Mouse (Mus musculus) right cerebral cortex, postnatal 36 days (tissue): ENCODE measurements around the gene Ces1a.

Source experiments
- DNase-seq, 2 experiments: peaks; one replicate each; pipeline ENCODE4 v3.0.0; 2022; ENCODE audit warnings: low spot score in 2 of 2, mixed read lengths in 1 of 2

Ces1a gene

DNA sequence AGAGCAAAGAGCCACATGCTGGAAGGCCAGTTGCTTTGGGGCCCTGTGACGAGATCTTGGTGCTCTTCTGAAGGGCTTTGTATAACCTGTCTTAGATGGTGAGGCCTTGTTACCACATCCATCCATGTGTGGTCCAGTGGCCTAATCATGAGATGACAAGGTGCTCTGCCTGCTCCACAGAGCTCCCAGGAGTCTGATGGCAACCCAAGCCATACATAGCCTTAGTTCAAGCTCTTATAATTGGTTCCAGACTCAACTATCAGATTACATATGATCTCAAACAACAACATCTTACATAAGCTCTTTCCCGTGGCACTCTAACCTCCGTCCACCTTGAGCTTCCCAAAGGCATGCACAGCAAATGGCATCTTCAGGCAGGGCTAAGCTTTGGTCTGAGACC is at the start of gene Ces1a:
TSS of gene Ces1a (minus strand) at position 101 of the 400 bp plus-strand sequence.
- DNase-seq = no peak

DNA sequence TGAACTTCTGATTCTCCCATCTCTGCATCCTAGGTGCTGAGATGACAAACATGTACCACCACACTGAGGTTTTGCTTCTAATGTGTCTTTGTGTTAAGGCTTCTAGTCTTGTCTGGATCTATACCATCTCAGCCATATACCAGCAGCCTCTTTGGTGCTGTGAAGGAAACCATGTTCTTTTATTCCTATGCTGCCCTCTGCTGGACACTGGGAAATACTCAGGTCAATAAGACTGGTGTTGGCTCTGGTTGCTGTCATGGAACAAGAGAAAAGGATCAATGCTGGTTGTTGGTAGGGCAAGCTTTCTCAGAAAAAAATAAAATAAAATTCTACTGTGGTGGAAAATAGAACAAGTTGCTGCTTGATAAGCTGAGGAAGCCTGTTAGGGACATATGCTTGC is 47.4 kb upstream of the Ces1a start:
- DNase-seq = peak; percentile 7 to 19

DNA sequence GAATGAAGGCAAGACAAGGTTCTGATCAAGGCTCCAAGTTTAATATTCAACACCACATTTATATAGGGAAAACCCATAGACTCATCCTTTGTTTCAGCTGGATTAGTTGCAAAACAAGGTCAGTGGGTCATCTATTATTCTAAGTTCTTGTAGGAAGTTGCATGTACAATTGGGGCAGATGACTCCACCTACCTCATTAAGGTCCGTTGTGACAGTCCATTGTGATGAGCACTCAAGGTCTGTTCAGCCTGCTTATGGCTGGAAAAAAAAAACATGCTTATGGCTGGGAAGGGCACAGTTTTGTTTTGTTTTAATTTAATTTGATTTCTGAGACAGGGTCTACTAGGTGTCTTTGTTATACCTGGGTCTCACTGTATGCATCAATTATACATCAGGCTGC is 43.3 kb upstream of the Ces1a start:
- no peak for DNase-seq

DNA sequence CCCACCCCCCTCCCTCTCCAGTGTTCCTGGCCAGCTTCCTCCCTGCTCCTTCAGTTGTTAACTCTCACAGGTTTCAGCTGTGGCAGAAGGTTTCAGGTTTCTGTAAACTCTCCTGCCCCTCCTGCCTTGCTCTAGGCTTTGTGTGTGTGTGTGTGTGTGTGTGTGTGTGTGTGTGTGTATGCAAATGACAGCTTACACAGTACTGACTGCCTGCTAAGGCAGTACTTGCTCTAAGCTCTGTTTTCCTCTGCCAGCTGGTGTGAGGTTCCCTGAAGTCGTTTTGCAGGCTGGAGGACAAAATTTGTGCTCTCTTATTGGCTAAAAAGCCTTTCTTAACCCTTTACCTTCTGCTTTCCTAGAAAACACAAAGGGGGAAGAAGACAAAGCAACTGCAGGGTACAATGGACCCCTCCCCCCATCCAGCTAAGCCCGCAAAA is 40.7 kb upstream of the Ces1a start:
- DNase-seq = no peak

DNA sequence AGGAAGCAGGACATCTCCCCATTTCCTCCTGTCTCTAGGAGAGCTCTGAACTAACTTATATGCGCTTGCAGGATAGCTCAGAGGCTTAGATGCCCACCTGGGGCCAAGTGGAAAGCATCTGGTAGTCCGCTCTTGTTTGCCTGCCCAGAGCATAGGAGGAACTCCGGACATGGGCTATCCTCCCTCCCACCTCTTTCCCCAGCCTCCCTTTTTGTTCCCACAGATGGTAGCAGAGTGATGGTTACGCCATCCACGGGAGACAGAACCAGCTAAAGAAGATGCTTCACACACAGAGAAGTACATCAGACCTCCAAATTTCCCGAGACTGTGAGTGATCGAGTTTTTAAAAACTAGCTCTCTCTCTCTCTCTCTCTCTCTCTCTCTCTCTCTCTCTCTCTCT is 40.2 kb upstream of the Ces1a start:
- no peak for DNase-seq

DNA sequence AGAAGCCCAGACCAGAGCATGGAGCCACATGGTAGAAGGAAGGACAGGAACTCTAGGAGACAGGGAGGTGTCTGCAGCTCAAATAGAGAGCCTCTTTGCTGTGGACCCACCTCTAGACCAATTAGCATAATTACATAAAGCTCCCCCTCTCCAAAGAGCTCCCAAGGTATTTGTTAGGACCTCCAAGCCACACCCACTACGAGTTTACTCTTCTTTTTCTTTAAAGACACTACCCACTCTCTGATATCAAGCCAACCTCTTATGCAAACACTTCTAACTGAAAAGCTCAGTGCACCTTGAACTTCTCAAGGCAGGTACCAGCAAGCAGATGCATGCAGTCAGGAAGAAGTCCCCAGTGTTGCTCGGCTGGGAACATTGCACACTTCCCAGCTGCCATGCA is 31.9 kb upstream of the Ces1a start, which contains the start of gene Ces1b:
TSS of gene Ces1b (minus strand) at position 131 of the 400 bp plus-strand sequence.
- DNase-seq = no peak

DNA sequence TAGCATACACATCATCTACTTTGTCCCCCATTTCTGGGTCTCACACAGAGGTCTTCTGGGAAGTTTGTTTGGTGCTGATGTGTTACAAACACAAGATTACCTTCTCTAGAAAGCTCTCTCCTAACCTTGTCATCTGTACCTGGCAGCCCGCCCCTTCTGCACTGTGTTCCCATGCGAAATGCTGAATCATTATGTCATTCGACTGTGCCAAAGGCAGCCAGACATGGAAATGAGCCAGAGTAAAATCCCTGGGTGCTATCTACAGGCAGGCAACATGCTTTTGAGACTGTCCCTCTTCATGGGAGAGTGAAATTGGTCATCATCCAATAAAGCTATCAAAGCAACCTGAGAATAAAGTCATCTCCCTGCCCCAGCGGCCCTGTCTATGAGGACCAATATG is 27.3 kb upstream of the Ces1a start:
- no peak for DNase-seq

DNA sequence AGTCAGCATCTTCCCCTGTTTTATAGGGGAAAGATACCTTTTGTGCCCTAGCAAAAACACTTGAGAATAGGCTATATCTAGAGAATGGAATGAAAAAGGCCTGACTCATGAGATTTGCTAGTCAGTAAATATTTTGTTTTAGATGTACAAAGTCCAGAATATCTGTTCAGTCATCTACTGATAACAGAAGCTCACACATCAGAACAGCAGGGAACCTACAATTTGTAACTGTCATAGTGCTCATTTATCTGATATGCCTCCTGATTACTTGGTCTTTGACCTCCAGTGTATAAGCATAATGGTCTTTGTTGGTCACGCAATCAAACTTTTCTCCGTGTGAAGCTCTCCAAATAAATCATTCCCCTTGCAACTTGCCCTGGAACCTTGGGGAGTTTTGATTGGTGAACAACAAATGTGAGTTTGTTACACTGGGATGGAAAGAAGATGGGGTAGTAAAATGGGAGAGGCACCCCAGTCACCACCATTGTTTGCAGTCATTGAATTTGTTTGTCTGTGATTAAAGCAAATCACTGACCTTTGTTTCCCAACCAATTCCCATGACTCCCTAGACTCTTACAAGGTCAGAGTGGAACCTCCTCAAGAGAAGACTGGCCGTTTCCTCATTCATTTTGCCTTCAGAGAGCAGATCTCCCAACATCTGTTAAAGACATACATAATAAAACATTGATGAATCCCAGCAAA is 15.6 kb upstream of the Ces1a start:
- DNase-seq = no peak

DNA sequence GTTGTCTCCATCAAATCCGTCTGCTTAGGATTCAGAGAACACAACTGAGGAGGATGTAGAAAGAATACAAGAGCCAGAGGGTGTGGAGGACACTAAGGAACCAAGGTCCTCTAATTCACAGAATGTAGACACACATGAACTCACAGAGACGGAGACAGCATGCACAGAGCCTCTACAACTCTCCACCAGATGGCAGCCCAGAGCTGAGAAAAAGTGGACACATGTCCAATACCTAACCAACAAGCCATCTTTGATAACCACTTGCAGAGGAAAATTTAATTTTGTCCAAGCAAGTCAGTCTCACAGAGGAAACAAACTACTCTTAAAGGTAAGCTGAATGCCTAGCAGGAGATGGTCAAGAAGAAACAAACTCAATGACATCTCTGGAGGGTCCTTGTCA is 11.2 kb upstream of the Ces1a start:
- peak; percentile 8 to 18 for DNase-seq

DNA sequence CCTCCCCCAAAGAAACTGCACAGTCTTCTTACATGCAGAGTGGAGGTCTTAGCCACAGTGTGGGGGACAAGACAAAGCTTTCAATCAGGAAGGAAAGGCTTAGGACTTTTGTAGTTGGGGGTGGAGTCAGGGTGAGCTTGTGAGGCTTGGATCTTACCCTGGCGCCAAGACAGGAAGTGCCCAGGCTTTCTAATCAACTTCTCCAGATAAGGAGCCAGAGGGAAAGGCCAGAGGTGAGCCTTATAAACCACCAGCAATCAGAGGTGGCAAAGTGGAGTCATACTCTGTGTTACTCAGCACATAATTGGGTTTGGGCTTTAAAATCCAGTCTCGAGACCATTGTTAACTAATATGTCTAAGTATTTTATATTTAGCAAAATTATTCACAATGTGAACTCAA is 7.2 kb upstream of the Ces1a start:
- DNase-seq = no peak

DNA sequence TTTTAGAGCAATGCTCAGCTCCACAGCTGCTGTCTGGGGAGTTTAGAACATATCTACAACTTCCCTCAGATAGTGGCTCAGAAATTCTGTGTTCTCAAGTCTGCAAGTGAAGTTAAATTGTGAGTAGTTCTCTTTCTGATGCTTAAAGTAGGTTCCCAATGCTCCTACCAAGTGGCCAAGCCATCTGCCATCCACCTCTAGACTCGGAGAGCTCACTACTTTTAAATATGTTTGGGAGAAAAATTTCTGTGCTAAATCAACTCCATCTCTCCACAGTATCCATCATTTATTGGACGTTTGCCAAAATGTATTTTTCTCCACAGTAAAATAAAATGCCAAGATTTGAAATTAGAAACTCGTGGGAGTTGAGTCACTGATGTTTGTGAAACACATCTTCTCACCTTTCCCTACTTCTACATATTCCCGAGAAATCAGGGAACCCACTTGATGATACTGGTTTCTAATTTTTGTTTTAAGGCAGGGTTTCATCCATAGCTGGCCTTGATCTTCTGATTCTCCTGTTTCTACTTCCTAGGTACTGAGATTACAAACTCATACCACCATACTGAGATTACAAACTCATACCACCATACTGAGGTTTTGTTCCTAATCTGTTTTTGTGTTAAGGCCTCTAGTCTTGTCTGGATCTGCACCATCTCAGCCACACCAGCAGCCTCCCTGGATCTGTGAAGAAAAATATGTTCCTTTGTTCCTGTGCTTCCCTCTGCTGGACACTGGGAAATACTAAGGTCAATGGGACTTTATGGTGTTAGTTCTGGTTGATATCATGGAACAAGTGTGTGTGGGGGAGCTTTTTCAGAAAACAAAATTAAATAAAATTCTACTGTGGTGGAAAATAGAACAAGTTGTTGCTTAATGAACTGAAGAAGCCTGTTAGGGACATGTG is 771 bp upstream of the Ces1a start:
- peak in 1 of 2 experiments; percentile 23 for DNase-seq

DNA sequence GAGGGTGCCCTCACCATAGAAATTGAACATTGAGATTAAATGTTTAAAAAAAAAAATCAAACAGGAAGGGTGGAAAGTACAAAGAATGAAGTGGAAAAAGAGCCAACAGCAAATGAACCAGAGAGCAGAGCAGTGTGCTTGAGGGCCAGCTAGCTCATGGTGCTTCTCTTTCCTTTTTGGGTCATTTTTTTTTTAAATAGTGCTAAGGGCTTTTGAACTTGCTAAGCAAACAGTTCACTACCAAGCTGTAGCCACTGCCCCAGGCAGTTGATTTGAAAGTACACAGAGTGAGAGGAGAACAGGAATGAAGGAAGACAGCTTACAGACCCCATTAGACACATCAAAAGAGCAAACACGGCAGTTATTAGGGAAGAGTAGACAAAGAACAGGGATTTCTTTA is 4.9 kb downstream of the Ces1a start:
- DNase-seq = no peak

DNA sequence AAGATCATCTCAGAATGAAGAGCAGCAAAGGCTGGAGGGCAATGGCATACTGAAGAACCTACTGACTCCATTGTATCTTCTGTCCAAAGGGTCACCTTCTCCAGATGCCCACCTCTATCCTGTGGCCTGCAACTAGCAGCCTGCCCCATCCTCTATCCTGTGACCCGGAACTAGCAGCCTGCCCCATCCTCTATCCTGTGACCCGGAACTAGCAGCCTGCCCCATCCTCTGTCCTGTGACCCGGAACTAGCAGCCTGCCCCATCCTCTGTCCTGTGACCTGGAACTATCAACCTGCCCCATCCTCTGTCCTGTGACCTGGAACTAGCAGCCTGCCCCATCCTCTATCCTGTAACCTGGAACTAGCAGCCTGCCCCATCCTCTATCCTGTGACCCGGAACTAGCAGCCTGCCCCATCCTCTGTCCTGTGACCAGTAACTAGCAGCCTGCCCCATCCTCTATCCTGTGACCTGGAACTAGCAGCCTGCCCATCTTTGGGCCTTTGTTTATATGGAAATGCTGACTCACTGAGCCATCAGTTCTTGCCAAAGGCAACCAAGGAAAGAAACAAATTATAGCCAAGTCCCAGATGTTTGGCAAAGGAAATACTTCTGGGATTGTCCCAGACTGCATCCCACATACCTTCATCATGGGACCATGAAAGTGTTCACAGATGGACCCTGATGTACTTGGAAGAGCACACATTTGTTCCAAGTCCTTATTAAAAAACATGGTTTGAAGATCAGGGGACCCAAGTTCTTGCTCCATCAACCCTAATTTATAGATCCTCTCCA is 7.0 kb downstream of the Ces1a start:
- no peak for DNase-seq

DNA sequence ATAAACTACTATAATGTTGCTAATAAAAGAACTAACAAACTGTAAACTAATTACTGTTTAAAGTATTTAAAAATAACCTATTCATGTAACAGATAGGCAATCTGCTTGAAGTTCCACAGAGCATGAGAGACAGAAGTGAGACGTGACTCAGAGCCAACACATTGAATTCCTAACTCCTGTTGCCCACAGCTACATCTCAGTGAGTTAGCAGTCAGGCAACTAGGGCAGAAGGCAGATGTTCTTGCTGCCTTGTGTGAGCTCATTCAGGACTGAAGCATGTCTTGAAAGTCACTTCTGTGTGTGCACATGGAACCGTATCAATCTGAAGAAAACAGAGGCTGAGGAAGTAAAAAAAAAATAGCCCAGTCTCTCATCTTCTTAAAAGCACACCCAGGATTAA is 7.7 kb downstream of the Ces1a start:
- peak; percentile 9 to 25 for DNase-seq

DNA sequence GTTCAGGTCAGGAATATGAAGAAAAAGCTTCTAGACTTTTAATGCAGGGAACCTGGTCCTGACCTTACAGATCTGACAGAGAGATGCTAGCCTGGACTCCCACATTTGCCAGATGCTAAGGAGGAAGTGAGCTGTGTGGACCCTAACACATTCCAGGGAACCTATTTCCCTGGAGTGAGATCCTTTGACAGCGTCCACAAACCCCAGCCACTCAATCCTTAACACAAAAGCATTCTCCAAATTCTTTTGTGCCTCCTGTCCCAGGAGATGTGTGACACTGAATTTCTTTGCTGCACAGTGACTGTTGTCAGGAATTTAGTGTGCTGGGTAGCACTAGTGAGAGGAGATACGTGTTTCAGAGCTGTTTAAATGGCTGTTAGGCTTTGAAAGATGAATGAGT is 9.2 kb downstream of the Ces1a start:
- DNase-seq = no peak

DNA sequence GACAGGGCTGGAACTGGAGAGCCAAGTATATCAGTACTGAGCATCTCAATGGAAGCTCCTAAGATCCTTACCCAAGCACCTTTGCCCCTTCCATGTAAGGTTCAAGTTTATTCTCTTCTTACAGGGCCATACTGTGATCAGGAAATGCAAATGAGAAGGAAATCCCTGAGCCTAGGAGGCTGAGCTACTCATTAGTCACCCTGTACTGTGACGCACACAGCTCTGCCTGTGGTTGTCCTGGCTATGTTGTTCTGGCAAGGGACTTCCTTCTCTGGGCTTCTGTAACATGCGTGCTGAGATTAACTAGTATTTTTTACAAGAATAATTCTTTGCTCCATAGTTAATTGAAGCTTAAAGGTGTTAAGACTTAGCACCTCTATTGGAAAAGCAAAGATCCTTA is 17.3 kb downstream of the Ces1a start:
- DNase-seq = no peak

DNA sequence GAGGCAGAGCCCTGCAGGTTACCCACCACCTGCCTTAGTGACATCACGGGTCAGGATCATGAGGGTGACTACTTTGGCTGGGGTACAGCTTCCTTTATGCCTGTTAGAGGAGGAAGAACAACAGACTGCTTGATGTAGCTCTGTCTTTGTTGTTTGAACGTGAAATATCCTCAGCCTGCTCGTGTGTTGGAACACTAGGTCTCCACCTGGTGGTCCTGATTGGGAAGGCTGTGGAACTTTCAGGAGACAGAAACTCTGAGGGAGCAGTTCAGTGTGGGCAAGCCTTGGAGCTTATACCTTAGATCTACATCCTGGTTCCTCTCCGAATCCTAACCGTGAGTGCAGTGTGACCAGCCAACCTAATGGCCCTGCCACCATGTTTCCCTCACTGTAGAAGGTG is 26.3 kb downstream of the Ces1a start:
- no peak for DNase-seq

DNA sequence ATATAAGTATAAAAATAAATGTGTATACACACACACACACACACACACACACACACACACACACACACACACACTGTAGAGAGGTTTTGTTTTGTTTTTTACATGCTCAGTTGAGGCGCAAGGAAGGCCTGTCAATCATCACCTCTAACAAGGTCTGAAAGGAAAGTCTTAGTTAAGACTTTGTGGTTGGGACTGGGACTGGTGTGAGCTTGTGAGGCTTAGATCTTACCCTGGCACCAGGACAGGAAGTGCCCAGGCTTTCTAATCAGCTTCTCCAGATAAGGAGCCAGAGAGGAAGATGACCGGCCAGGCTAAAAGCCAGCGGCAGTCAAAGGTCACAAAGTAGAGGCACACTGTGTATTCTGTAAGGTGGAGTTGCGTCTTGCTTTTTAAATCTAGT is 33.7 kb downstream of the Ces1a start:
- DNase-seq = no peak

DNA sequence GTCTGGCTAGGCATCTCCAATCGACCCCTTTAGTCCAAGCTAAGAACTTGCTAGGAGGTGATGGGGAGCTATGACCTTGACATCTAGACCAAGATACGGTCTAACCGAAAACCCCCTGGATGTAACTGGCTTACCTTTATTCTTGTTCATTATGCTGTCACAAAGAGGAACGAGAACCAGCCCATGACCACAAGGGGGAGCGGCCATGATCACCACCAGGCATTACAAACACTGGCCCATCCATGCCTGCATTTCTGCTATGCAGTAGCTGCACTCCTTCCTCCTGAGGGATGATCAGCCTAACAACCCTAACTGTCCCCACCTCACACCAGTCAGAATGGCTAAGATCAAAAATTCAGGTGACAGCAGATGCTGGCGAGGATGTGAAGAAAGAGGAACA is 35.8 kb downstream of the Ces1a start:
- no peak for DNase-seq

DNA sequence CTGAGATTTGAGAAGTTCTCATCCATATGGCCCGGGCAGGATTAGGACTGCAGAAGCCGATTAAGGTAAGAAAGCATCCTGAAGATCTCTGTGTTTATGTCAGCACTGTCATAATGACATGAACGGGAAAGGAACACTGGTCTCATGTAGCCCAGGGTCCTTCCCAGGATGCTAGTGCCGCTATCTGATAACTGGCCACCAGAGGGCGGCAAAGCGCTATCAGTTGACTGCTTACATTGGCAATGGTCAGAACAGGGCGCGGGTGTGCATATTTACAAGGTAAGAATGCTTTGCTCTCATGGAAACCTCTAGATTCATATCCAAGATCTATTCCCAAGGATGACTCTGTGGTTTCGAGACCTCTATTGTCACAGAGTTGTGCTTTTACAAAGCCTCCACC is 36.6 kb downstream of the Ces1a start:
- peak; percentile 62 to 63 for DNase-seq

DNA sequence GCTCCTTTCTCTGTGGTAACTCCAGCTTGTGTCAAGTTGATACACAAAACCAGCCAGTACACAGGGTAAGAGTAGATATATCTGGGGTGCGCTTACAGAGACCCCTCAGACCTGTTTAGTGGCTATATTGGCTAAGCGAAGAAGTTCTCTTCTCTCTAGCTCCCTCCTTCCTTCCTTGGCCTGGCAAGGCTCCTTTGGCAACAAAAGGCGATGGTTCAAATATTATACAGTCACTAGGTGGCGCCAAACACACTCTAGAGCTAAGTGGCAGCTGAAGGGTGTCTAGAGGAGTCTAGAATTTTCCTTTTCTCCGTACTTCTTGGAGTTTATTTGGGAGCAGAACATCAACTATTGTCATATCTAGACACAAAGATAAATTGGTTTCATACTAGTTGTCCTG is 37.7 kb downstream of the Ces1a start:
- no peak for DNase-seq

DNA sequence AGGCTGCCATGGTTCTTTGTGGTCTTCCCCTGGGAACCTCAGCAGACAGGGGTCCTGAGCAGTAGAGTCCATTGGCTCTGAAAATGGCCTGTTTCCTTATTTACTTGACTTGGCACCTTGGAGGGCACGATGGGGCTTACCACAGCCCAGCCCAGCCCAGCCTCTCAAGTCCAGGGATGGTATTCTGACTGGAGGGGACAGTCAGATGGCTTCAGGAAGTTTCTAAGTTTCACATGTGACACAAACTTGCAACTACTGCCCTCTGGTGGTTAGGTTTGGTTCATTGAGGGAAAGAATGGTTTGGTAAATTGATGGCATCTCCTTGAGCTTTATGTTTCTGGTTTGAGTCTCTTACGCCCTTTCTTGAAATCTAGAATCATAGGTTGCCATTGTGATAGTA is 49.4 kb downstream of the Ces1a start:
- DNase-seq = no peak
